Mouse (Mus musculus): ENCODE data around the gene Usp20. TPM values are rescaled to one million over a fixed set of nuclear protein-coding genes. Genes with fewer than 3 reads are reported as not detected.
"Not testable (repeated sequence)": the region's sequence is repeated elsewhere in the genome, so short reads cannot be mapped to it uniquely, and the experiment has no call there.

Usp20 gene
- polyA plus RNA-seq (2015; fragmentation: Nextera tagmentation; extraction: Ambion mirVana), result 38.5 and 42.9 TPM in 2 replicates

DNA sequence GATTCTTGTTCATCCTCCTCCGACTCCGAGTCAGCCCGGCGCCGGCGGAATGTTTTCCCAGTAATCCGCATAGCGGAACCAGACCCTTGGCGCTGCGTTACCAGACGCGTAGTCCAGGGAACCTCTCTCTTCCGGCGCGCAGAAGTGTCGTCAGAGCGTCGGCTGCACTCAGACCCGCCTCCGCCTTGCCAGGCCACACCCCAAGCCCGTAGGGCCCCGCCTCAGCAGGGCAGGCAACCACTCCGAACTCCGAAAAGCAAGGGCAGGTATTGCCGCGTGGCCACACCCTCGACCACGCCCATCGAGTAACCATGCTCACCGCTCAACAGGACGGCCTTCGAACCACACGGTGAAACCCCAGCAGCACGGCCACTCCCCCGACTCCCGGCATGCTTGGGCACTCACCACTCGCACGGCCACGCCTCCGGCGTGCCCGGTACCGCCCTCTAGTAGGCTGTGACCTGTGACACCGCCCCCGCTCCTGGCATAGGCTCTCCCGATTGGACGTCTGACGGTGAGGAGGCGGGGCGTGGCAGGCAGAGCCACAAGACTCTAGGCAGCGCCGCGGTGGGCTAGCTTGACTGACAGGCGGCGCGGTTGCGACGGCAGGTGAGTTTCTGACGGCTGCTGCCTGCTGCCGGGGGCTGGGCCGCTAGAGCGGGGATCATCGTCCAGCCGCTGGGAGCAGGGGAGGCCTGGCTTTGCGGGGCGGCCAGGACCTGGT, at the start of gene Usp20, which contains the start of gene BC005624:
TSS of gene Usp20 (plus strand) at position 490 of the 724 bp plus-strand sequence.
TSS of gene BC005624 (minus strand) at position 412 of the 724 bp plus-strand sequence.
- H3K9ac ChIP-seq, result peak within 1 kb of the TSS; percentile 72
- ATAC-seq (replicated peaks; ENCODE audit: insufficient number of reproducible peaks, insufficient read depth, low FRiP score, low read depth), result peak; percentile 99
- under 1% methylated on average over 66 of the region's 66 CpGs for WGBS
- H3K36me3 ChIP-seq, result peaks cover 21% of the 10 kb centered on the region; the same call in 1 of the 2 replicates
- H3K4me1 ChIP-seq (replicated peaks), result peaks cover 36% of the 10 kb centered on the region
- peak within 1 kb of the TSS; percentile 78 for H3K4me2 ChIP-seq
- H3K4me3 ChIP-seq, result peak within 1 kb of the TSS; percentile 84
- H3K27me3 ChIP-seq, result no peaks in the 10 kb centered on the region
- H3K27ac ChIP-seq, result peak within 1 kb of the TSS; percentile 73
- no peaks in the 10 kb centered on the region for H3K9me3 ChIP-seq (replicated peaks)

DNA sequence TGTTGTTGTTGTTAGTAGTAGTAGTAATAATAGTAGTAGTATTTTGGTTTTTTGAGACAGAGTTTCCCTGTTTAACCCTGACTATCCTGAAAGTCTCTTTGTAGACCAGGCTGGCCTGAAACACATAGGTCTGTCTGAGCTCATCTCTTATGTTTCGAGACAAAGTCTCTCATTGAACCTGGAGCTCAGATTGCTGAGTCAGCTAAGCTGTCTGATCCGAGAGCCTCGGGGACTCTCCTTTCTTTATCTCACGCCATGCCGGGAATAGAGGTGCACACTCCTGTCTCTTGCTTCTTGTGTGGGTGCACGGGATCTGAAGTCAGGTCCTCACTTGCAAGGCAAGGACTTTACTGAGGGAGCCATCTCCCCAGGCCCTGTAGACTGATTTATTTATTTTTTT, 49.0 kb upstream of the Usp20 start:
- Histone ChIP-seq H3K9ac (no peak overlapping the region), H3K27me3 (no peaks in the 10 kb centered on the region), H3K4me2 (no peak overlapping the region), H3K9me3 (replicated peaks) (no peaks in the 10 kb centered on the region), H3K27ac (no peak overlapping the region), H3K4me3 (no peak overlapping the region), H3K4me1 (replicated peaks) (peaks cover 17% of the 10 kb centered on the region), H3K36me3 (no peaks in the 10 kb centered on the region)
- WGBS, result 67% methylated on average over 6 of the region's 6 CpGs
- no peak for ATAC-seq (replicated peaks; ENCODE audit: insufficient number of reproducible peaks, insufficient read depth, low FRiP score, low read depth)

DNA sequence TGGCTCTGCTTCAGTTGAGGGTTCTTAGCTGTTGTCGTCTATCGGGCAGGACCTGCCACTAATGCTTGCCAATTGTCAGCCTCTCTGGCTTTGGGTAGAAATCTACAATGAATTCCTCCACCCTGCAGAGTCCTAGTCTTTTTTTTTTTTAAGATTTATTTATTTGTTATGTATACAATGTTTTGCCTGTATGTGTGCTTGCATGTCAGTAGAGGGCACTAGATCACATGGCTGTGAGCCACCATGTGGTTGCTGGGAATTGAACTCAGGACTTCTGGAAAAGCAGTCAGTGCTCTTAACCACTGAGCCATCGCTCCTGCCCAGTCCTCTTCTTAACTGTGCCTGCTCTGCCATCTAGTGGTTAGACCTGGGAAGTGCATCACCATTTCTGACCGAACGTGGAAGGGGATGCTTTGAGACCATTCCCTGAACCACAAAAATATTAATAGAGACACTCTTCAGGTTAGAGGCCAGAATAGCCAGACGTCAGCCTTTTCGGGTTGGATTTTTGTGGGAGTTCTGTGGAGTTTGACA, 48.1 kb upstream of the Usp20 start:
- no peaks in the 10 kb centered on the region for H3K36me3 ChIP-seq
- WGBS, result 14% methylated on average over 7 of the region's 7 CpGs
- H3K27ac ChIP-seq, result no peak overlapping the region
- no peak for ATAC-seq (replicated peaks; ENCODE audit: insufficient number of reproducible peaks, insufficient read depth, low FRiP score, low read depth)
- no peak overlapping the region for H3K9ac ChIP-seq
- H3K4me1 ChIP-seq (replicated peaks), result peaks cover 10% of the 10 kb centered on the region
- H3K4me2 ChIP-seq, result no peak overlapping the region
- no peak overlapping the region for H3K4me3 ChIP-seq
- H3K9me3 ChIP-seq (replicated peaks), result no peaks in the 10 kb centered on the region
- no peaks in the 10 kb centered on the region for H3K27me3 ChIP-seq

DNA sequence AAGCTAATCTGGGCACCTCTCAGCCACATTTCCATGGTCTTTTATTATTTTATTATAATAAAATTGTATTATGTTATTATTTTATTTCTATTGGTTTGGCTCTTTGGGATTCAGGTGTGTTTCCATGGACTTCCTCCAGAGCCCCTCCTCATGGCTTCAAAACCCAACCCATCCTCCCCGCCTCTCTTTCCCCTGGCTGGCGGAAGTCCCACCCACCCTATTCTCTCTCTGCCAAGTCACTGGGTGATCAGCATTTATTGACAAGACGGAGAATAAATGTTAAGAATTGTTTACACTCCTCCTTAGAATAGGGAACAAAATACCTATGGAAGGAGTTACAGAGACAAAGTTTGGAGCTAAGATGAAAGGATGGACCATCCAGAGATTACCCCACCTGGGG, 45.3 kb upstream of the Usp20 start:
- H3K4me2 ChIP-seq, result no peak overlapping the region
- no peaks in the 10 kb centered on the region for H3K27me3 ChIP-seq
- no peak for ATAC-seq (replicated peaks; ENCODE audit: insufficient number of reproducible peaks, insufficient read depth, low FRiP score, low read depth)
- H3K9ac ChIP-seq, result no peak overlapping the region
- no peak overlapping the region for H3K4me3 ChIP-seq
- H3K9me3 ChIP-seq (replicated peaks), result no peaks in the 10 kb centered on the region
- H3K4me1 ChIP-seq (replicated peaks), result no peaks in the 10 kb centered on the region
- no peak overlapping the region for H3K27ac ChIP-seq
- no peaks in the 10 kb centered on the region for H3K36me3 ChIP-seq
- 67% methylated on average over 3 of the region's 3 CpGs for WGBS

DNA sequence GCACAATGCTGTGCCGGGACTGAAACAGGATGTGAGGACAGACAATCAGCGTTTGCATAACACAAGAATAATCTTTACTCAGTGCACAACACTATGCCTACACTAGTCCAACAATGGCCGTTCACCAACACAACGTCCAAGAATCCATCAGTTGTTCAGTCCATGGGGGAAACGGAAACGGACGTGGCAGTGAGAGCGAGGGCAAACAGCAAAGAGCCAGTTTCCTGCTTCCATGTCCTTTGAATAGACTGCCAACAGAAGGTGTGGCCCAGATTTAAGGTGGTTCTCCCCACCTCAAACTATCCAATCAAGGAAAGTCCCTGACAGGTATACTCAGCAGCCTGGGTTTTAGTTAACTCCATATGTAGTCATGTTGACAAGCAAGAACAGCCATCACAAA, 44.3 kb upstream of the Usp20 start:
- H3K4me3 ChIP-seq, result no peak overlapping the region
- WGBS, result 65% methylated on average over 8 of the region's 8 CpGs
- no peak for ATAC-seq (replicated peaks; ENCODE audit: insufficient number of reproducible peaks, insufficient read depth, low FRiP score, low read depth)

DNA sequence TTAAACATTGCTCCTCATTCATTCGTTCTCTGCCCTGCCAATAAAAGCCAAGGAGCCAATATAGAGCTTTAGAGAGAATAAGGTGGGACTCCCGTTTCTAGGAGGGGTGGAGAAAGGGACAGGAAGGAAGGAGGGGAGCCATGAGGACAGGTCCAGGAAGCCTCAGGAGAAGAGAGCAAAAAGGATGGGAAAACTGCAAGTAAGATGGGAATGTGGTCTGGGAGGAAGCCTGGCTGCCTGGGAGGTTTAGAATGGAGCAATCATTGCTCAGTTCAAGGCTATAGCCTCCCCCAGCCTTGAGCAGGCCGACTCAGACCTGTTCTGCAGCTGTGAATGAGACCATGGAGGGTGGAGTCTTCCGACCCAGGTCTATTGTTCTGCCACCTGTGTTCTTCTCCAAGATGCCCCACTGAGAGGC, 43.5 kb upstream of the Usp20 start:
- Histone ChIP-seq H3K9ac (no peak overlapping the region), H3K4me2 (no peak overlapping the region), H3K4me3 (no peak overlapping the region), H3K36me3 (no peaks in the 10 kb centered on the region), H3K27ac (no peak overlapping the region), H3K4me1 (replicated peaks) (no peaks in the 10 kb centered on the region), H3K9me3 (replicated peaks) (no peaks in the 10 kb centered on the region), H3K27me3 (no peaks in the 10 kb centered on the region)
- 41% methylated on average over 4 of the region's 4 CpGs for WGBS
- no peak for ATAC-seq (replicated peaks; ENCODE audit: insufficient number of reproducible peaks, insufficient read depth, low FRiP score, low read depth)

More for the DNA sequence above, 44.3 kb upstream of the Usp20 start:
- Histone ChIP-seq H3K9me3 (replicated peaks) (no peaks in the 10 kb centered on the region), H3K4me1 (replicated peaks) (no peaks in the 10 kb centered on the region), H3K27ac (no peak overlapping the region), H3K36me3 (no peaks in the 10 kb centered on the region), H3K27me3 (no peaks in the 10 kb centered on the region), H3K9ac (no peak overlapping the region), H3K4me2 (no peak overlapping the region)

DNA sequence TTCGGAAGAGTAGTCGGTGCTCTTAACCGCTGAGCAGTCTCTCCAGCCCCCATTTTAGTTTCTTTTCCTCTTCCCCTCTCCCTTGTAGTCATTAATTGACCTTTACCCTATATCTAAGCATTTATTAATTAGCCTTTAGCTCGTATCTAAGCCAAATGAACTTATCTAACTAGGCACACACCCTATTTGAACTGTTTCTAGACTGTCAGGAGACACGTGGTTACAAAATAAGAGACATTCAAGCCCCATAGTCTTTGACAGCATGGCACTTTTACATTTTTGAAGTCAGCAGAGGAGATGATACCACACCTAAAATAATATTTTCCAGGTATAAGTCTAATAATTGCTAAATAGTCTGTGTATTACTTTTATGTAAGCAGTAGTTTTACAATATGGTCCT, 40.5 kb upstream of the Usp20 start:
- WGBS, result 83% methylated on average over 5 of the region's 5 CpGs
- Histone ChIP-seq H3K4me3 (no peak overlapping the region), H3K36me3 (no peaks in the 10 kb centered on the region), H3K4me2 (no peak overlapping the region), H3K9ac (no peak overlapping the region), H3K9me3 (replicated peaks) (no peaks in the 10 kb centered on the region), H3K27me3 (no peaks in the 10 kb centered on the region), H3K27ac (no peak overlapping the region), H3K4me1 (replicated peaks) (no peaks in the 10 kb centered on the region)
- ATAC-seq (replicated peaks; ENCODE audit: insufficient number of reproducible peaks, insufficient read depth, low FRiP score, low read depth), result no peak

DNA sequence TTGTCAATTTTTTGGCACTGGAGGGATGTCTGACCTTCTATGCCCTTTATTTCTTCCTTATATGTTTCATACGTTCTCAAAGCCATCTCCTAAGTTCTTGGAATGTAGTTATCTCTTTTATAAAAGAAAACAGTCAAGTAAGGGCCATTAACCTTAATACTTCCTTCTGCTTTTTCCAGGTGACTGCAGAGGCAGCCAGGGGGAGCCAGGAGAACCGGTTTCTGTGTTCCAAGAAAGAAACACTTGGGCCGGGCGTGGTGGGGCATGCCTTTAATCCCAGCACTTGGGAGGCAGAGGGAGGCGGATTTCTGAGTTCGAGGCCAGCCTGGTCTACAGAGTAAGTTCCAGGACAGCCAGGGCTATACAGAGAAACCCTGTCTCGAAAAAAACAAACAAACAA, 40.0 kb upstream of the Usp20 start:
- not testable (repeated sequence) for ATAC-seq (replicated peaks; ENCODE audit: insufficient number of reproducible peaks, insufficient read depth, low FRiP score, low read depth); H3K27ac ChIP-seq; H3K9ac ChIP-seq; H3K4me3 ChIP-seq; H3K27me3 ChIP-seq; H3K9me3 ChIP-seq (replicated peaks); H3K4me1 ChIP-seq (replicated peaks); H3K36me3 ChIP-seq
- WGBS, result 46% methylated on average over 7 of the region's 7 CpGs
- peak overlapping the region; percentile 61 for H3K4me2 ChIP-seq

DNA sequence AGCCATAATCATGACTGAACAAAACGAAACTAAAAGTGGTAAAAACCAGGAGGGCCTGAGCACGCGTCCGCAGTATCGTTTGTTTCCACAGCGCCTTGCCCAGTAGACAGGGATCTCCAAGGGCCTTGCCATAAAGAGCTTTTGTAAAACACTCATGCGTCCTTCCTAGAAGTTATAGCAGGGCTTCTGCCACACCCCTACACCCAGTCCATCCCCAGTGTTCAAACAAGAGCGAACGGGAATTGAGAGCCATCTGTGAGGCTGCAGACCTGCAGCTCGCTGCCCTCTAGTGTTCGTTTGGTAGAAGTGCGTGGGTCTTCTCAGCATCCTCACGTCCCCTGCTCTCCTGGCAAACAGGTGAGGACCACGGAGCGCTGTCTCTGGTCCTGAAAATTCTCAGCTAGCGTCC, 39.5 kb upstream of the Usp20 start:
- no peak overlapping the region for H3K9ac ChIP-seq
- H3K4me3 ChIP-seq, result peak overlapping the region; percentile 44
- H3K27ac ChIP-seq, result no peak overlapping the region
- no peaks in the 10 kb centered on the region for H3K4me1 ChIP-seq (replicated peaks)
- peak overlapping the region; percentile 61 for H3K4me2 ChIP-seq
- no peaks in the 10 kb centered on the region for H3K36me3 ChIP-seq
- whole genome bisulfite sequencing, result 25% methylated on average over 16 of the region's 16 CpGs
- no peaks in the 10 kb centered on the region for H3K9me3 ChIP-seq (replicated peaks)
- H3K27me3 ChIP-seq, result no peaks in the 10 kb centered on the region
- no peak; the same call in 1 of the 2 replicates for ATAC-seq (replicated peaks; ENCODE audit: insufficient number of reproducible peaks, insufficient read depth, low FRiP score, low read depth)

DNA sequence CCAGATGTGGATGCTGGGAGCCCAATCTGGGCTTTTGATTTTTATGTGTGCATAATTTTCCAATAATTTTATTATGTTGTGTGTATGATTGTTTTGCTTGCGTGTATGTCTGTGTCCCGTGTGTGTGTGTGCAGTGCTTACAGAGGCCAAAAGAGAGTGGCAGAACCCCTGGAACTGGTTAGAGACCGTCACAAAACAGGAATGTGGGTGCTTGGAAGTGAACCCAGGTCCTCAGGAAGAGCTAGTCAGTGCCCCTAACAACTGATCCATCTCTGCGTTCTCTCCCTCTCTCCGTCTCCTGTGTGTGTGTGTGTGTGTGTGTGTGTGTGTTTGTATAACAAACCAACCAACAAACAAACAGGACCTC, 29.6 kb upstream of the Usp20 start:
- peak overlapping the region; percentile 95; the same call in 1 of the 2 replicates for H3K9ac ChIP-seq
- peak overlapping the region; percentile 93 for H3K4me2 ChIP-seq
- no peaks in the 10 kb centered on the region for H3K9me3 ChIP-seq (replicated peaks)
- peak overlapping the region; percentile 95 for H3K4me3 ChIP-seq
- 35% methylated on average over 5 of the region's 5 CpGs for WGBS
- ATAC-seq (replicated peaks; ENCODE audit: insufficient number of reproducible peaks, insufficient read depth, low FRiP score, low read depth), result no peak
- H3K27ac ChIP-seq, result peak overlapping the region; percentile 86
- peaks cover 13% of the 10 kb centered on the region for H3K36me3 ChIP-seq
- H3K27me3 ChIP-seq, result no peaks in the 10 kb centered on the region
- H3K4me1 ChIP-seq (replicated peaks), result peaks cover 25% of the 10 kb centered on the region

DNA sequence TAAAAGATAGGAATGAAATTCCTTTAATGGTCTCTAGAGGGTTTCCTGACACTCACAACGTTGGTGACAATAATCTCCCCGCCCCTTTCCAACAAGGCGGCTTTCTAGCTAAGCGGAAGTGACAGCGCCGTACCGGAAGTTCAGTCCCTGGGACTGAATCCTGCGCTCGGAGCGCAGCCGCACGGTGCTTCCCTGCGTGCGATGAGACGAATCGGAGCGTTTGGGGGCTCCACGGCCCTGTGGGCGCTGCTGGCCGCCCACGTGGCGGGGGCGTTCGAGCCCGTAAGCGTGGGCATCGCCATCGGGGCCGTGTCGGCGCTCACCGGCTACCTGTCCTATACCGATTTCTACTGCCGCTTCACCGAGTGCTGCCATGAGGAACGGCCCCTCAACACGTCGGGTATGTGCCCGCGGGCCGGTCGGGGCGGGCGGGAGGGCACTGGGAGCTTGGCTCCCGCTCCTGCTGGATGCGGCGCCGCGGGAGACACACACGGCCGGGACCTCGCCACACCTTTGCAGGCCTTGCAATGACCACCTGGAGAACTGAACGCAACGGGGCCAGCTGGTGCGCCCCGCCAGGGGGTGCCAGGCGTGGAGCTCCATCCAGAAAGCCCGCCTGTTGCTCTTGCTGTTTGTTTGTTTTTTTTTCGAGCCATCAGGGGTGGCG, 29.1 kb upstream of the Usp20 start, which contains the start of gene Tor1b:
TSS of gene Tor1b (plus strand) at position 136 of the 667 bp plus-strand sequence.
- peak within 1 kb of the TSS; percentile 95 for H3K4me3 ChIP-seq
- H3K9me3 ChIP-seq (replicated peaks), result no peaks in the 10 kb centered on the region
- H3K4me2 ChIP-seq, result peak within 1 kb of the TSS; percentile 93
- peak within 1 kb of the TSS; percentile 95 for H3K9ac ChIP-seq
- H3K36me3 ChIP-seq, result peaks cover 18% of the 10 kb centered on the region
- WGBS, result under 1% methylated on average over 60 of the region's 60 CpGs
- H3K4me1 ChIP-seq (replicated peaks), result peaks cover 25% of the 10 kb centered on the region
- peak within 1 kb of the TSS; percentile 86 for H3K27ac ChIP-seq
- ATAC-seq (replicated peaks; ENCODE audit: insufficient number of reproducible peaks, insufficient read depth, low FRiP score, low read depth), result peak; percentile 89
- H3K27me3 ChIP-seq, result no peaks in the 10 kb centered on the region
